16 mouse cellular contexts compared by ENCODE assay signal in the genomic region with DNA sequence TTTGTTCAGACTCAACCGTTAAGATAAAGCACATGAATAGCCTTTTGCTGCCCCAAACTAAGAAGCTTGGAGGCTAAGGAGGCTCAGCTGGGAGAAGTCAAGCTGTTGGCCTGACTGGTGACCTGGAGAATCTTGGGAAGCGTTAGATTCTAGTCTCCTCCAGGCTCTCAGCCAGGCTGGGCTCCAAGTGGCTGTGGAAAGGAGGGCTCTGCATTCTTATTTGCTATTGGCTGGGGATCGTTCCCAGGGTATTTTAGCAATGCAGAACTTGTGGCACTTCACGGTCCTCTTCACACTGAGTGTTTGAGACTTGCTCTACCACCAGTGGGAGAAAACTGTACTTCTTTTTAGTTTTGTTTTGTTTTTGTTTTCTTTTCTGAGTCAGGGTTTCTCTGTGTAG. TPM values are rescaled to one million over a fixed set of nuclear protein-coding genes. Genes with fewer than 3 reads are reported as not detected.
DNase-seq lines count a peak whose midpoint lies in the region; ATAC-seq lines count a peak whose summit lies in the region.
"Had no signal": no experiment of that assay in that cellular context is flagged by ENCODE, and none has a peak within 500 bp of the region (broad histone marks: within the 10 kb centered on the region; RNA-seq: fewer than 3 reads in every experiment).

No protein-coding gene starts in this region.

- no peaks in the 10 kb centered on the region for H3K27me3 ChIP-seq in heart, embryonic 10.5 days (ENCODE audit: insufficient read depth, poor library complexity, severe bottlenecking)
- no peaks in the 10 kb centered on the region for H3K27me3 ChIP-seq in kidney, embryonic 15.5 days
- no peaks in the 10 kb centered on the region for H3K27me3 ChIP-seq in lung, embryonic 15.5 days
- no peaks in the 10 kb centered on the region for H3K27me3 ChIP-seq in liver, embryonic 11.5 days (replicated peaks; ENCODE audit: control insufficient read depth, insufficient read depth, low read length)
- H3K27me3 ChIP-seq: embryonic facial prominence, embryonic 13.5 days; neural tube, embryonic 12.5 days; Patski had no signal

- no peak for ATAC-seq in kidney, embryonic 15.5 days (replicated peaks; ENCODE audit: low FRiP score)
- peak; percentile 76; the same call in 1 of the 2 replicates for ATAC-seq in lung, embryonic 15.5 days (ENCODE audit: borderline replicate concordance, extremely low read depth, low FRiP score, low TSS enrichment)
- ATAC-seq in liver, embryonic 11.5 days (replicated peaks; ENCODE audit: low FRiP score) = no peak
- ATAC-seq: midbrain, embryonic 16.5 days; Patski had no signal

- no peak overlapping the region for H3K27ac ChIP-seq in heart, embryonic 10.5 days
- H3K27ac ChIP-seq in kidney, embryonic 15.5 days = peak overlapping the region; percentile 13; the same call in 1 of the 2 replicates
- H3K27ac ChIP-seq in lung, embryonic 15.5 days = peak overlapping the region; percentile 70
- H3K27ac ChIP-seq in liver, embryonic 11.5 days (ENCODE audit: low read depth, low read length) = no peak overlapping the region
- H3K27ac ChIP-seq: embryonic facial prominence, embryonic 13.5 days; layer of hippocampus, adult 2 months; neural tube, embryonic 12.5 days had no signal

- H3K9ac ChIP-seq in kidney, embryonic 15.5 days = no peak overlapping the region
- no peak overlapping the region for H3K9ac ChIP-seq in lung, embryonic 15.5 days
- H3K9ac ChIP-seq in liver, embryonic 11.5 days (ENCODE audit: low read depth, low read length) = no peak overlapping the region
- H3K9ac ChIP-seq: embryonic facial prominence, embryonic 13.5 days; neural tube, embryonic 12.5 days had no signal

- no peaks in the 10 kb centered on the region for H3K36me3 ChIP-seq in heart, embryonic 10.5 days
- H3K36me3 ChIP-seq in kidney, embryonic 15.5 days = no peaks in the 10 kb centered on the region
- no peaks in the 10 kb centered on the region for H3K36me3 ChIP-seq in lung, embryonic 15.5 days
- H3K36me3 ChIP-seq in liver, embryonic 11.5 days (ENCODE audit: control insufficient read depth, insufficient read depth, low read length) = no peaks in the 10 kb centered on the region
- H3K36me3 ChIP-seq: embryonic facial prominence, embryonic 13.5 days; neural tube, embryonic 12.5 days had no signal

- H3K4me2 ChIP-seq in kidney, embryonic 15.5 days = no peak overlapping the region
- H3K4me2 ChIP-seq in lung, embryonic 15.5 days = no peak overlapping the region
- no peak overlapping the region for H3K4me2 ChIP-seq in liver, embryonic 11.5 days
- H3K4me2 ChIP-seq: embryonic facial prominence, embryonic 13.5 days; neural tube, embryonic 12.5 days had no signal

- 36% methylated on average over 4 of the region's 4 CpGs for WGBS in heart, embryonic 10.5 days
- 38% methylated on average over 4 of the region's 4 CpGs for WGBS in kidney, embryonic 15.5 days
- WGBS in lung, embryonic 15.5 days = 21% methylated on average over 4 of the region's 4 CpGs
- WGBS in liver, embryonic 11.5 days = 58% methylated on average over 4 of the region's 4 CpGs

- 0 out of 2 replicates have a peak, but pooled peaks cover 9% of the 10 kb centered on the region for H3K4me1 ChIP-seq in heart, embryonic 10.5 days
- H3K4me1 ChIP-seq in kidney, embryonic 15.5 days = 0 out of 2 replicates have a peak, but pooled peaks cover 4% of the 10 kb centered on the region
- H3K4me1 ChIP-seq in lung, embryonic 15.5 days = peaks cover 12% of the 10 kb centered on the region
- H3K4me1 ChIP-seq in liver, embryonic 11.5 days (replicated peaks; ENCODE audit: control insufficient read depth, insufficient read depth, low read length) = no peaks in the 10 kb centered on the region
- H3K4me1 ChIP-seq: neural tube, embryonic 12.5 days had no signal

- H3K4me3 ChIP-seq in heart, embryonic 10.5 days = no peak overlapping the region
- H3K4me3 ChIP-seq in kidney, embryonic 15.5 days (replicated peaks) = no peak overlapping the region
- no peak overlapping the region for H3K4me3 ChIP-seq in lung, embryonic 15.5 days
- no peak overlapping the region for H3K4me3 ChIP-seq in liver, embryonic 11.5 days (ENCODE audit: low read depth, low read length)
- H3K4me3 ChIP-seq: embryonic facial prominence, embryonic 13.5 days; layer of hippocampus, adult 2 months; neural tube, embryonic 12.5 days had no signal

- no peaks in the 10 kb centered on the region for H3K9me3 ChIP-seq in heart, embryonic 10.5 days
- H3K9me3 ChIP-seq in kidney, embryonic 15.5 days (replicated peaks) = no peaks in the 10 kb centered on the region
- H3K9me3 ChIP-seq in lung, embryonic 15.5 days = no peaks in the 10 kb centered on the region
- H3K9me3 ChIP-seq in liver, embryonic 11.5 days (ENCODE audit: control insufficient read depth, low read length) = no peaks in the 10 kb centered on the region
- H3K9me3 ChIP-seq: embryonic facial prominence, embryonic 13.5 days; neural tube, embryonic 12.5 days had no signal

- DNase-seq in heart, adult 11 months = peak; percentile 92
- no peak for DNase-seq in heart, embryonic 10.5 days (ENCODE audit: low spot score)
- DNase-seq in Muller cell, postnatal 12 days (ENCODE audit: inconsistent ontology term) = peak; percentile 31
- no peak for DNase-seq in liver, embryonic 11.5 days (ENCODE audit: low spot score)
- no peak for DNase-seq in left cerebral cortex, adult 8-10 months (ENCODE audit: low spot score in 2 of 2)
- DNase-seq in liver = no peak
- DNase-seq: adrenal gland, postnatal 10 days; cerebellum, adult 9-10 months; thymus, postnatal 14 days had no signal

RNA-seq across cellular contexts. Expression of a gene that starts 20.2 kb away (rescaled TPM):
- 17.3 and 23.4 TPM in 2 replicates for polyA plus RNA-seq in heart, embryonic 10.5 days (2016; fragmentation: Nextera tagmentation; extraction: Ambion mirVana)
- 27.2 and 27.8 TPM in 2 replicates for polyA plus RNA-seq in kidney, embryonic 15.5 days (2015; fragmentation: Nextera tagmentation; extraction: Ambion mirVana)
- polyA plus RNA-seq in lung, embryonic 15.5 days (2015; fragmentation: Nextera tagmentation; extraction: Ambion mirVana) = 21.2 and 22.1 TPM in 2 replicates
- polyA plus RNA-seq in liver, embryonic 11.5 days (2014; fragmentation: Nextera tagmentation; extraction: Ambion mirVana) = 12.3 and 14.0 TPM in 2 replicates
- total RNA-seq in left cerebral cortex, adult 8-10 months (2022) = 10 to 100 TPM; 23.8 to 34.0 (median 26.8) TPM

RNA-seq across cellular contexts. Expression of a gene that starts 47.3 kb away (rescaled TPM):
- 14.6 and 19.0 TPM in 2 replicates for polyA plus RNA-seq in heart, embryonic 10.5 days (2016; fragmentation: Nextera tagmentation; extraction: Ambion mirVana)
- polyA plus RNA-seq in kidney, embryonic 15.5 days (2015; fragmentation: Nextera tagmentation; extraction: Ambion mirVana) = 18.1 and 18.4 TPM in 2 replicates
- polyA plus RNA-seq in lung, embryonic 15.5 days (2015; fragmentation: Nextera tagmentation; extraction: Ambion mirVana) = 19.2 and 22.3 TPM in 2 replicates
- polyA plus RNA-seq in liver, embryonic 11.5 days (2014; fragmentation: Nextera tagmentation; extraction: Ambion mirVana) = 14.8 and 18.0 TPM in 2 replicates
- 10 to 100 TPM; 45.3 to 49.9 (median 48.9) TPM for total RNA-seq in left cerebral cortex, adult 8-10 months (2022)

Comparison
In these comparisons a context has a peak if more than half of its experiments do, and no peak if none do; other contexts are left out.
1. DNase-seq: peak in heart, adult 11 months (single experiment) and Muller cell, postnatal 12 days (single experiment); none in heart, embryonic 10.5 days (single experiment), liver, embryonic 11.5 days (single experiment), left cerebral cortex, adult 8-10 months (0 of 2) and liver (single experiment).
2. H3K27ac ChIP-seq: peak in kidney, embryonic 15.5 days (single experiment) and lung, embryonic 15.5 days (single experiment); none in heart, embryonic 10.5 days (single experiment) and liver, embryonic 11.5 days (single experiment).